Mouse (Mus musculus): ENCODE data around the gene Galnt14. TPM values are rescaled to one million over a fixed set of nuclear protein-coding genes. Genes with fewer than 3 reads are reported as not detected.

Galnt14 gene
- polyA plus RNA-seq (2015; fragmentation: Nextera tagmentation; extraction: Ambion mirVana) = 16.0 and 16.9 TPM in 2 replicates

- peak; percentile 76 for ATAC-seq
- Histone ChIP-seq H3K27ac (peak within 1 kb of the TSS; percentile 84), H3K27me3 (peaks cover 40% of the 10 kb centered on the region), H3K4me1 (replicated peaks) (peaks cover 39% of the 10 kb centered on the region), H3K4me2 (replicated peaks) (peak within 1 kb of the TSS; percentile 88), H3K36me3 (no peaks in the 10 kb centered on the region), H3K9ac (replicated peaks) (peak within 1 kb of the TSS; percentile 81), H3K4me3 (replicated peaks) (peak within 1 kb of the TSS; percentile 63), H3K9me3 (no peaks in the 10 kb centered on the region)
- 1% methylated on average over 68 of the region's 75 CpGs for WGBS
These were observed at the start of gene Galnt14 for GRCm38 (mm10) chr17:73710042-73710911. TSS of gene Galnt14 (minus strand) at chr17:73710453.

GRCm38 (mm10) chr17:73743681-73744311, 33.5 kb upstream of the Galnt14 start:
- H3K36me3 ChIP-seq = no peaks in the 10 kb centered on the region
- H3K4me2 ChIP-seq (replicated peaks) = no peak overlapping the region
- H3K4me3 ChIP-seq (replicated peaks) = no peak overlapping the region
- 5% methylated on average over 6 of the region's 6 CpGs for WGBS
- no peaks in the 10 kb centered on the region for H3K27me3 ChIP-seq
- no peak overlapping the region for H3K9ac ChIP-seq (replicated peaks)
- peak; percentile 95 for ATAC-seq
- H3K4me1 ChIP-seq (replicated peaks) = no peaks in the 10 kb centered on the region
- no peak overlapping the region for H3K27ac ChIP-seq
- no peaks in the 10 kb centered on the region for H3K9me3 ChIP-seq

- no peaks in the 10 kb centered on the region for H3K4me1 ChIP-seq (replicated peaks)
- no peaks in the 10 kb centered on the region for H3K36me3 ChIP-seq
- no peak overlapping the region for H3K27ac ChIP-seq
- 65% methylated on average over 8 of the region's 8 CpGs for WGBS
- no peaks in the 10 kb centered on the region for H3K9me3 ChIP-seq
- H3K4me3 ChIP-seq (replicated peaks) = no peak overlapping the region
- H3K9ac ChIP-seq (replicated peaks) = no peak overlapping the region
- H3K4me2 ChIP-seq (replicated peaks) = no peak overlapping the region
- ATAC-seq = no peak
- no peaks in the 10 kb centered on the region for H3K27me3 ChIP-seq
These were observed 13.8 kb upstream of the Galnt14 start for GRCm38 (mm10) chr17:73723885-73724682.

- ATAC-seq = no peak
- H3K36me3 ChIP-seq = no peaks in the 10 kb centered on the region
- H3K9ac ChIP-seq (replicated peaks) = no peak overlapping the region
- WGBS = 93% methylated on average over 2 of the region's 2 CpGs
- no peak overlapping the region for H3K4me2 ChIP-seq (replicated peaks)
- H3K4me3 ChIP-seq (replicated peaks) = no peak overlapping the region
- H3K27me3 ChIP-seq = no peaks in the 10 kb centered on the region
- H3K27ac ChIP-seq = no peak overlapping the region
- H3K9me3 ChIP-seq = no peaks in the 10 kb centered on the region
- peaks cover 15% of the 10 kb centered on the region for H3K4me1 ChIP-seq (replicated peaks)
These were observed 8.9 kb upstream of the Galnt14 start for GRCm38 (mm10) chr17:73719021-73719748.

GRCm38 (mm10) chr17:73716684-73717083, 6.4 kb upstream of the Galnt14 start:
- 55% methylated on average over 3 of the region's 3 CpGs for WGBS
- Histone ChIP-seq H3K4me2 (replicated peaks) (no peak overlapping the region), H3K9ac (replicated peaks) (no peak overlapping the region), H3K36me3 (no peaks in the 10 kb centered on the region), H3K27ac (no peak overlapping the region), H3K4me1 (replicated peaks) (peaks cover 30% of the 10 kb centered on the region), H3K4me3 (replicated peaks) (no peak overlapping the region), H3K27me3 (peaks cover 12% of the 10 kb centered on the region), H3K9me3 (no peaks in the 10 kb centered on the region)
- no peak for ATAC-seq

- no peak overlapping the region for H3K4me3 ChIP-seq (replicated peaks)
- no peaks in the 10 kb centered on the region for H3K9me3 ChIP-seq
- no peak overlapping the region for H3K9ac ChIP-seq (replicated peaks)
- ATAC-seq = no peak
- H3K36me3 ChIP-seq = no peaks in the 10 kb centered on the region
- H3K27ac ChIP-seq = peak overlapping the region; percentile 70
- H3K4me1 ChIP-seq (replicated peaks) = peaks cover 38% of the 10 kb centered on the region
- WGBS = 77% methylated on average over 8 of the region's 8 CpGs
- no peak overlapping the region for H3K4me2 ChIP-seq (replicated peaks)
- peaks cover 27% of the 10 kb centered on the region for H3K27me3 ChIP-seq
These were observed 4.4 kb upstream of the Galnt14 start for GRCm38 (mm10) chr17:73714440-73715221.

- WGBS = 29% methylated on average over 11 of the region's 11 CpGs
- no peak overlapping the region for H3K9ac ChIP-seq (replicated peaks)
- peak overlapping the region; percentile 70 for H3K27ac ChIP-seq
- ATAC-seq = peak; percentile 21; the same call in 1 of the 2 replicates
- H3K4me2 ChIP-seq (replicated peaks) = no peak overlapping the region
- no peaks in the 10 kb centered on the region for H3K9me3 ChIP-seq
- H3K4me3 ChIP-seq (replicated peaks) = no peak overlapping the region
- H3K36me3 ChIP-seq = no peaks in the 10 kb centered on the region
- H3K4me1 ChIP-seq (replicated peaks) = peaks cover 46% of the 10 kb centered on the region
- H3K27me3 ChIP-seq = peaks cover 38% of the 10 kb centered on the region
These were observed 3.1 kb upstream of the Galnt14 start for GRCm38 (mm10) chr17:73713347-73713746.

- ATAC-seq = no peak
- Histone ChIP-seq H3K27me3 (peaks cover 40% of the 10 kb centered on the region), H3K4me1 (replicated peaks) (peaks cover 40% of the 10 kb centered on the region), H3K4me3 (replicated peaks) (no peak overlapping the region), H3K4me2 (replicated peaks) (no peak overlapping the region), H3K36me3 (no peaks in the 10 kb centered on the region), H3K9me3 (no peaks in the 10 kb centered on the region), H3K27ac (no peak overlapping the region; the same call in 1 of the 2 replicates), H3K9ac (replicated peaks) (no peak overlapping the region)
- 81% methylated on average over 15 of the region's 15 CpGs for WGBS
These were observed 1.7 kb upstream of the Galnt14 start for GRCm38 (mm10) chr17:73711919-73712318.

- peak overlapping the region; percentile 84 for H3K27ac ChIP-seq
- WGBS = 1% methylated on average over 42 of the region's 43 CpGs
- H3K36me3 ChIP-seq = no peaks in the 10 kb centered on the region
- H3K4me1 ChIP-seq (replicated peaks) = peaks cover 34% of the 10 kb centered on the region
- peak; percentile 54 for ATAC-seq
- H3K27me3 ChIP-seq = peaks cover 40% of the 10 kb centered on the region
- peak overlapping the region; percentile 63 for H3K4me3 ChIP-seq (replicated peaks)
- H3K9ac ChIP-seq (replicated peaks) = peak overlapping the region; percentile 81
- no peaks in the 10 kb centered on the region for H3K9me3 ChIP-seq
- H3K4me2 ChIP-seq (replicated peaks) = peak overlapping the region; percentile 88
These were observed 867 bp downstream of the Galnt14 start for GRCm38 (mm10) chr17:73709131-73710041.

GRCm38 (mm10) chr17:73708451-73708850, 1.8 kb downstream of the Galnt14 start:
- H3K36me3 ChIP-seq = no peaks in the 10 kb centered on the region
- ATAC-seq = no peak
- WGBS = 90% methylated on average over 6 of the region's 6 CpGs
- H3K9me3 ChIP-seq = no peaks in the 10 kb centered on the region
- H3K9ac ChIP-seq (replicated peaks) = no peak overlapping the region
- peak overlapping the region; percentile 63; the same call in 1 of the 2 replicates for H3K4me3 ChIP-seq (replicated peaks)
- H3K27ac ChIP-seq = peak overlapping the region; percentile 21; the same call in 1 of the 2 replicates
- H3K4me2 ChIP-seq (replicated peaks) = peak overlapping the region; percentile 88
- H3K27me3 ChIP-seq = peaks cover 40% of the 10 kb centered on the region
- H3K4me1 ChIP-seq (replicated peaks) = peaks cover 25% of the 10 kb centered on the region
